Mouse (Mus musculus) stomach, embryonic 14.5 days (tissue): ENCODE data around the gene Msh4. TPM values are rescaled to one million over a fixed set of nuclear protein-coding genes. Genes with fewer than 3 reads are reported as not detected.

Source experiments
- ATAC-seq: fragments of 200-750 bp; cut with Nextera tagmentation; 2 replicates; pipeline ENCODE4 v1.8.0; 2017; ENCODE audit warnings: low read depth, moderate TSS enrichment; ENCODE audit not compliant: insufficient number of reproducible peaks, insufficient read depth, low FRiP score
- H3K27ac ChIP-seq: fragments of 300-500 bp; sonication (generic); 2 replicates; pipeline ENCODE4 v1.5.1; 2014; ENCODE audit warnings: mild to moderate bottlenecking, low read length, moderate library complexity, mixed read lengths
- H3K27me3 ChIP-seq: fragments of 300-500 bp; sonication (generic); 2 replicates; pipeline ENCODE4 v1.6.1; 2014; ENCODE audit warnings: low read length, control low read depth, mixed read lengths; ENCODE audit not compliant: control insufficient read depth, insufficient read depth
- H3K36me3 ChIP-seq: fragments of 300-500 bp; sonication (generic); 2 replicates; pipeline ENCODE4 v1.6.1; 2014; ENCODE audit warnings: mild to moderate bottlenecking, control low read depth, low read length, moderate library complexity, mixed read lengths; ENCODE audit not compliant: control insufficient read depth, insufficient read depth
- H3K4me1 ChIP-seq: fragments of 300-500 bp; sonication (generic); 2 replicates; pipeline ENCODE4 v1.6.1; 2014; ENCODE audit warnings: low read length, control low read depth, mixed read lengths; ENCODE audit not compliant: control insufficient read depth, insufficient read depth
- H3K4me2 ChIP-seq: fragments of 300-500 bp; sonication (generic); replicated peaks from 2 replicates; pipeline ENCODE4 v1.6.1; 2014; ENCODE audit warnings: low read depth, low read length, control low read depth
- H3K4me3 ChIP-seq: fragments of 300-500 bp; sonication (generic); 2 replicates; pipeline ENCODE4 v1.5.1; 2014; ENCODE audit warnings: low read depth, low read length, control low read depth
- H3K9ac ChIP-seq: fragments of 300-500 bp; sonication (generic); replicated peaks from 2 replicates; pipeline ENCODE4 v1.6.1; 2014; ENCODE audit warnings: low read depth, mild to moderate bottlenecking, control low read depth, low read length, moderate library complexity, mixed read lengths
- H3K9me3 ChIP-seq: fragments of 300-500 bp; sonication (generic); 2 replicates; pipeline ENCODE4 v1.6.1; 2016; ENCODE audit warnings: low read depth, low read length, control low read depth; ENCODE audit not compliant: control insufficient read depth
- WGBS: fragments of 180-500 bp; shearing (Covaris S2); extraction: QIAGEN DNeasy Blood & Tissue Kit; methylation state at CpG from one replicate; pipeline ENCODE4 v1.1.7; 2014; 5-methylcytosine and 5-hydroxymethylcytosine counted together
- polyA plus RNA-seq: library from polyadenylated mRNA; unstranded; fragments of >200 nt; fragmentation: Nextera tagmentation; extraction: Ambion mirVana; gene quantifications from 2 replicates; pipeline ENCODE4 v1.2.1, GENCODE M21; 2014

Gene Msh4
- polyA plus RNA-seq, 1 experiment from 2014 or later = 0.22 TPM

DNA sequence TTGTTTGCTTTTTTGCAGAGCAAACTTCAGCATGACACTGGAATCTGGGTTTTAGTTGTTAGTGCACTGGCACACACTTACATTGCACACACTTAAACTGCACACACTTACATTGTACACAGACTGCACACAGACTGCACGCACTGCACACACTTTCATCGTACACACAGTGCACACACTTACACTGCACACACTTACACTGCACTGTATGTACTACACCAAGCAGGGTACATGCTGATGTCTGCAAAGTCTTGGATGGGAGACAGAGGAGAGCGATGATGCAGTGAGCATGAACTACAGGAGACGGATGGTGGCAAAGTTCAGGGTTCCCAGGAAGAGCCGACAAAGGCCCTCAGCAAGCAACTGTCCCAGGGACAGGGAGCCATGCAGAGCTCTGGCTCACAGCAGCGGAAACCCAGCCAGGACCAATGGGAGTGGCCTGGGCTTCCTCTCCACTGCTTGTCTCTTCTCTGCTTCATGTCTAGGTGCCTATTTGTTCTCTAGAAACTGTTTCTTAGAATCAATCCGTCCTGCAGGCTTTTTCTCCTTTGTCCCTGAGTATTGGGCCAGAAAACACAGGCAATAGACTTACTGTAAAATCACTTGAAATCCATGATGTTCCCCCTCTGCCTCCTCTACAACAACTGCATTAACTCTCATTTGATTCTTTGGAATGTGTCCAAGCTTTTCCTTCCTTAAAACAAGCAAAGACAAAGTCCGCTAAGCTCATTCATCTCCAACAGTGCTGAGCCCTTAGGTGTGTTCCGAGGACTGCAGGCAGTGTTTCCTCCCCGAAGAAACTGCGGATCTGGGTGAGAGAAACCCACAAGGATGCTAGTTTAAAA, 82.0 kb downstream of the Msh4 start:
- no peak overlapping the region for H3K9ac ChIP-seq
- no peaks in the 10 kb centered on the region for H3K9me3 ChIP-seq
- no peaks in the 10 kb centered on the region for H3K36me3 ChIP-seq
- no peak overlapping the region for H3K4me3 ChIP-seq
- no peak overlapping the region for H3K4me2 ChIP-seq
- no peaks in the 10 kb centered on the region for H3K27me3 ChIP-seq
- 51% methylated on average over 11 of the region's 11 CpGs for WGBS
- peaks cover 7% of the 10 kb centered on the region; the same call in 1 of the 2 replicates for H3K4me1 ChIP-seq
- no peak overlapping the region for H3K27ac ChIP-seq
- ATAC-seq = no peak

GRCm38 (mm10) chr3:153819438-153819837, 86.5 kb downstream of the Msh4 start:
- no peaks in the 10 kb centered on the region for H3K27me3 ChIP-seq

GRCm38 (mm10) chr3:153818723-153819122, 87.2 kb downstream of the Msh4 start:
- Histone ChIP-seq H3K4me3 (no peak overlapping the region), H3K27ac (no peak overlapping the region), H3K9ac (no peak overlapping the region), H3K4me1 (no peaks in the 10 kb centered on the region), H3K36me3 (no peaks in the 10 kb centered on the region), H3K9me3 (no peaks in the 10 kb centered on the region), H3K4me2 (no peak overlapping the region), H3K27me3 (no peaks in the 10 kb centered on the region)
- 93% methylated on average over 3 of the region's 3 CpGs for WGBS
- no peak for ATAC-seq

More at GRCm38 (mm10) chr3:153819438-153819837, 86.5 kb downstream of the Msh4 start:
- Histone ChIP-seq H3K4me2 (no peak overlapping the region), H3K4me3 (no peak overlapping the region), H3K36me3 (no peaks in the 10 kb centered on the region), H3K9me3 (no peaks in the 10 kb centered on the region), H3K9ac (no peak overlapping the region), H3K4me1 (peaks cover 6% of the 10 kb centered on the region; the same call in 1 of the 2 replicates), H3K27ac (no peak overlapping the region)
- WGBS = 90% methylated on average over 9 of the region's 9 CpGs
- ATAC-seq = no peak

DNA sequence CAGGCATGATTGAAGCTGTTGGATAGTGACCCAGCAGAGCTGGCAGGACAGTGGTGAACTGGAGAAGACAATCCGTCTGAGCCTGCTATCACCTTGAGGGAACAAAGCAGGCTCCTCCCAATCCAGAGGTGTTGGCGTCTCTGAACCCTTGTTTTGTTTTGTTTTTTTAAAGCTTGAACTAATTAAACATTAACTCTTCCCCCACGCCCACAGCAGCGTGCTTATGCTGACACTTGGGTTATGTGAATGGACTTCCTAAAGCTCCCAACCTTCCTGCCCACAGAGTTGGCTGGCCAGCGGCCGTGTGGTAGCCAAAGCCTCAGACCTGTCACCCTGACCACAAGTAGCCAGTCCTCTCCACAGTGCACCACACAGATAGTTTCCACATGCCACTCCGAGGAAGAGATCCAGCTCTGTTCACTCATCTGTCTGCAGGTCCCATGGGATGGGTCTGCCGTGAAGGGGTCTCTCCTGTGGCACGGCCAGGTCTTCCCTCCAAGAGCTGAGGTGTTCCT, 88.5 kb downstream of the Msh4 start:
- ATAC-seq = no peak
- 82% methylated on average over 9 of the region's 9 CpGs for WGBS
- Histone ChIP-seq H3K27me3 (no peaks in the 10 kb centered on the region), H3K4me2 (no peak overlapping the region), H3K27ac (no peak overlapping the region), H3K36me3 (no peaks in the 10 kb centered on the region), H3K4me1 (no peaks in the 10 kb centered on the region), H3K9ac (no peak overlapping the region), H3K9me3 (no peaks in the 10 kb centered on the region), H3K4me3 (no peak overlapping the region)

- H3K9me3 ChIP-seq = no peaks in the 10 kb centered on the region
- no peaks in the 10 kb centered on the region for H3K4me1 ChIP-seq
- H3K4me3 ChIP-seq = no peak overlapping the region
- 88% methylated on average over 8 of the region's 8 CpGs for WGBS
- H3K4me2 ChIP-seq = no peak overlapping the region
- H3K36me3 ChIP-seq = no peaks in the 10 kb centered on the region
- no peak overlapping the region for H3K27ac ChIP-seq
- H3K27me3 ChIP-seq = no peaks in the 10 kb centered on the region
- H3K9ac ChIP-seq = no peak overlapping the region
- ATAC-seq = no peak
Measured at GRCm38 (mm10) chr3:153814026-153814425, 91.9 kb downstream of the Msh4 start.

DNA sequence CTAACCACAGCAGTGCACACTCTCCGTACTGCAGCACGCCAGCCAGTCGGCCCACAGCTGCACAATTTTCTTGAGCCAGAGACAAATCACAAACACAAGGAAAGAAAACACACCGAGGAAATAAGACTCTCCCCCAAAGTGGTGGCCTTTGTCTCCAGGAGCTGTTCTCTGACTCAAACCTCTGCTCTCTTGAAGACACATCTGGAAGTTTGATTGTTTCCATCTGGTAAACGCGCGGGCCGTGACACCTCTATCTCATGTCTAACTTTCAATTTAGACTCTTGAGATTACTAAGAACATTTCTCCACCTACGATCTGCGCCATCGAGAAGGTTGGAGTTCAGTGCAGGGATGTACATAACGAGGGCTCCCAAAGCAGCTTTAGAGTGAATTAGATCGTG, 97.5 kb downstream of the Msh4 start:
- Histone ChIP-seq H3K27ac (no peak overlapping the region), H3K27me3 (no peaks in the 10 kb centered on the region), H3K9ac (no peak overlapping the region), H3K4me3 (no peak overlapping the region), H3K36me3 (no peaks in the 10 kb centered on the region), H3K9me3 (no peaks in the 10 kb centered on the region), H3K4me1 (peaks cover 12% of the 10 kb centered on the region), H3K4me2 (no peak overlapping the region)
- no peak for ATAC-seq
- 62% methylated on average over 13 of the region's 13 CpGs for WGBS

DNA sequence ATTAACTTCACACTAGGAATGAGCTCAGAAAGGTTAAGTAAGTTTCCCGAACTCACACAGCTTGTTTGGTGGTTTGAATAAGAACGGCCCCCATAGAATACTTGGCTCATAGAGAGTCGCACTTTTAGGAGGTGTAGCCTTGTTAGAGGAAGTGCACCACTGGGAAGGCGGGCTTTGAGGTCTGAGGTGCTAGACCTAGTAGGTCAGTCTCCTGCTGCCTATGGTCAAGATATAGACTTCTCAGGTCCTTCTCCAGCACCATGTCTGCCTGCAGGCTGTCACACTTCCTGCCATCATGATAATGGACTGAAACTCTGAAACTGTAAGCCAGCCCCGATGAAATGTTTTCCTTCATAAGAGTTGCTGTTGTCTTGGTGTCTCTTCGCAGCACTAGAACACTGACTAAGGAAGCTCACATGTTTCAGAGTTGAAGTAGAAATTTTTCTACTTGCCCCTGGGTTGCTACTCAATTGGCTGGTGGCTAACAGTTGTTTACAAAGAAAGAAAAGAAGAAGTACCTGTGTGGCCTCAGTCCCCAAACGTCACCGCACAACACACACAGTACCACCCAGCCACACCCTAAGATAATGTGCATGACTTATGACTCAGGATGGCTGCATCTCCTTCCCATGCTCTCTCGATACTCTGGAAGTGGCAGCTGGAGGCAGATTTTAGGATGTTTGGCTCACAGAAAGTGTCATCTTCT, 98.3 kb downstream of the Msh4 start:
- no peak overlapping the region for H3K4me2 ChIP-seq
- peaks cover 12% of the 10 kb centered on the region for H3K4me1 ChIP-seq
- H3K9ac ChIP-seq = no peak overlapping the region
- H3K27ac ChIP-seq = no peak overlapping the region
- no peaks in the 10 kb centered on the region for H3K9me3 ChIP-seq
- 83% methylated on average over 9 of the region's 9 CpGs for WGBS
- H3K27me3 ChIP-seq = no peaks in the 10 kb centered on the region
- H3K4me3 ChIP-seq = no peak overlapping the region
- ATAC-seq = no peak
- no peaks in the 10 kb centered on the region for H3K36me3 ChIP-seq
